Mouse (Mus musculus) c-Kit-negative CD71-positive TER-119-positive erythroid progenitor cells, embryonic 14.5 days (primary cell): ENCODE measurements at regions not wholly inside any gene's neighbourhood (a gene's known extent, or its start where the extent isn't known, plus 50 kb on each side); places are given as distances from the start of the nearest gene placed in this dataset.

Source experiments
- DNase-seq: peaks from one replicate; pipeline ENCODE4 v3.0.0-alpha.2; 2013; ENCODE audit warnings: low read depth, low spot score

- DNase-seq, result no peak
These were observed 248.6 kb upstream of the Ndst4 start for GRCm38 (mm10) chr3:125155319-125155718.

- DNase-seq, result no peak
These were observed 244.1 kb upstream of the Ndst4 start for GRCm38 (mm10) chr3:125159763-125160162.

GRCm38 (mm10) chr3:125190571-125190970 is 213.3 kb upstream of the Ndst4 start:
- DNase-seq, result no peak

GRCm38 (mm10) chr3:125220913-125221312 is 183.0 kb upstream of the Ndst4 start:
- DNase-seq, result no peak

- DNase-seq, result no peak
These were observed 152.8 kb upstream of the Ndst4 start for GRCm38 (mm10) chr3:125251124-125251523.

GRCm38 (mm10) chr3:125260909-125261308 is 143.0 kb upstream of the Ndst4 start:
- no peak for DNase-seq

- peak; percentile 59 for DNase-seq
These were observed 133.2 kb upstream of the Ndst4 start for GRCm38 (mm10) chr3:125270695-125271094.

GRCm38 (mm10) chr3:125271215-125271614 is 132.7 kb upstream of the Ndst4 start:
- DNase-seq, result no peak

GRCm38 (mm10) chr3:125278605-125279004 is 125.3 kb upstream of the Ndst4 start:
- DNase-seq, result no peak

GRCm38 (mm10) chr3:125279007-125279406 is 124.9 kb upstream of the Ndst4 start:
- no peak for DNase-seq

- peak; percentile 30 for DNase-seq
These were observed 124.3 kb upstream of the Ndst4 start for GRCm38 (mm10) chr3:125279610-125280009.

GRCm38 (mm10) chr3:125288598-125288997 is 115.3 kb upstream of the Ndst4 start:
- no peak for DNase-seq

GRCm38 (mm10) chr3:125289355-125289933 is 114.4 kb upstream of the Ndst4 start:
- DNase-seq, result no peak

GRCm38 (mm10) chr3:125306675-125307074 is 97.2 kb upstream of the Ndst4 start:
- DNase-seq, result no peak

GRCm38 (mm10) chr3:125327079-125327478 is 76.8 kb upstream of the Ndst4 start:
- DNase-seq, result no peak

GRCm38 (mm10) chr3:125337423-125337822 is 66.5 kb upstream of the Ndst4 start:
- no peak for DNase-seq

- DNase-seq, result no peak
These were observed 65.6 kb upstream of the Ndst4 start for GRCm38 (mm10) chr3:125338178-125338692.
